Mouse (Mus musculus): ENCODE results near the gene Dis3.

The Dis3 gene

GRCm38 (mm10) chr14:99099267-99099966 lies at the start of gene Dis3, which contains the start of gene Pibf1:
TSS of gene Dis3 (minus strand) at chr14:99099770.
TSS of gene Pibf1 (plus strand) at chr14:99099424.
- DNase-seq (ENCODE audit: extremely low read depth, low read depth): peak; percentile 96

GRCm38 (mm10) chr14:99146841-99147240 lies 47.3 kb upstream of the Dis3 start:
- no peak for DNase-seq (ENCODE audit: extremely low read depth, low read depth)

GRCm38 (mm10) chr14:99141786-99142633 lies 42.4 kb upstream of the Dis3 start:
- DNase-seq (ENCODE audit: extremely low read depth, low read depth): peak; percentile 32

- DNase-seq (ENCODE audit: extremely low read depth, low read depth): no peak
Measured at GRCm38 (mm10) chr14:99140036-99140435, 40.5 kb upstream of the Dis3 start.

GRCm38 (mm10) chr14:99136297-99136696 lies 36.7 kb upstream of the Dis3 start:
- no peak for DNase-seq (ENCODE audit: extremely low read depth, low read depth)

- DNase-seq (ENCODE audit: extremely low read depth, low read depth): no peak
Measured at GRCm38 (mm10) chr14:99135761-99136160, 36.2 kb upstream of the Dis3 start.

GRCm38 (mm10) chr14:99134048-99134447 lies 34.5 kb upstream of the Dis3 start:
- no peak for DNase-seq (ENCODE audit: extremely low read depth, low read depth)

GRCm38 (mm10) chr14:99129050-99129449 lies 29.5 kb upstream of the Dis3 start:
- no peak for DNase-seq (ENCODE audit: extremely low read depth, low read depth)

- no peak for DNase-seq (ENCODE audit: extremely low read depth, low read depth)
Measured at GRCm38 (mm10) chr14:99127509-99127908, 27.9 kb upstream of the Dis3 start.

GRCm38 (mm10) chr14:99126713-99127112 lies 27.1 kb upstream of the Dis3 start:
- DNase-seq (ENCODE audit: extremely low read depth, low read depth): no peak

- DNase-seq (ENCODE audit: extremely low read depth, low read depth): no peak
Measured at GRCm38 (mm10) chr14:99124076-99124475, 24.5 kb upstream of the Dis3 start.

GRCm38 (mm10) chr14:99121584-99122339 lies 22.2 kb upstream of the Dis3 start:
- no peak for DNase-seq (ENCODE audit: extremely low read depth, low read depth)

- no peak for DNase-seq (ENCODE audit: extremely low read depth, low read depth)
Measured at GRCm38 (mm10) chr14:99117576-99117975, 18.0 kb upstream of the Dis3 start.

- DNase-seq (ENCODE audit: extremely low read depth, low read depth): no peak
Measured at GRCm38 (mm10) chr14:99108762-99109161, 9.2 kb upstream of the Dis3 start.

GRCm38 (mm10) chr14:99107631-99108187 lies 8.1 kb upstream of the Dis3 start:
- no peak for DNase-seq (ENCODE audit: extremely low read depth, low read depth)

GRCm38 (mm10) chr14:99106671-99107070 lies 7.1 kb upstream of the Dis3 start:
- no peak for DNase-seq (ENCODE audit: extremely low read depth, low read depth)

- peak; percentile 63 for DNase-seq (ENCODE audit: extremely low read depth, low read depth)
Measured at GRCm38 (mm10) chr14:99104542-99105123, 5.1 kb upstream of the Dis3 start.

- DNase-seq (ENCODE audit: extremely low read depth, low read depth): no peak
Measured at GRCm38 (mm10) chr14:99103050-99103449, 3.5 kb upstream of the Dis3 start.

GRCm38 (mm10) chr14:99099967-99100587 lies 507 bp upstream of the Dis3 start:
- DNase-seq (ENCODE audit: extremely low read depth, low read depth): no peak

- DNase-seq (ENCODE audit: extremely low read depth, low read depth): no peak
Measured at GRCm38 (mm10) chr14:99088947-99089346, 10.6 kb downstream of the Dis3 start.

- DNase-seq (ENCODE audit: extremely low read depth, low read depth): no peak
Measured at GRCm38 (mm10) chr14:99071146-99071545, 28.4 kb downstream of the Dis3 start.
